Comparison of ENCODE assay signal across 39 mouse cellular contexts in the genomic region with DNA sequence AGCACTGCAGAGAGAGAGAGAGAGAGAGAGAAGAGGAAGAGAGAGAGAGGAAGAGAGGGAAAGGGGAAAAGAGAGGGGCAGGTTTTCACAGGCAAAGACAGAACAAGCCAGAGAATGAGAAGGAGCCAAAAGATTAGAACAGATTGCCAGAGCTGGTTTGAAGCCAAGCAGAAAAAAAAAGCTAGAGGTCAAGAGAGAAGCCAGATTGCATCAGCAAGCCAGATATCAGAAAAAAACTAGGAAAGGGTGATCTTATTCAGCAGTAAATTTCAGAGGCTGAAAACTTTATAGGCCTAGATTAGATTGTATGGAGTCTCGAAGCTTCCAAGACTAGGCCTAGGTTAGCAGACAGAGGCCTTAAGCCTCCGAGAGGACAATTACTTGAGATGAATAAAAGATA. TPM values are rescaled to one million over a fixed set of nuclear protein-coding genes. Genes with fewer than 3 reads are reported as not detected.
"Had no signal": no experiment of that assay in that cellular context is flagged by ENCODE, and none has a peak within 500 bp of the region (broad histone marks: within the 10 kb centered on the region; RNA-seq: fewer than 3 reads in every experiment).

No protein-coding gene starts in this region.

- H3K9ac ChIP-seq: limb, embryonic 12.5 days; limb, embryonic 13.5 days; limb, embryonic 15.5 days; liver, embryonic 12.5 days; liver, embryonic 13.5 days; liver, embryonic 14.5 days; liver, embryonic 15.5 days; liver, postnatal 0 days; lung, embryonic 14.5 days; lung, embryonic 15.5 days; midbrain, embryonic 12.5 days; midbrain, embryonic 13.5 days; midbrain, embryonic 15.5 days; neural tube, embryonic 12.5 days had no signal

- H3K36me3 ChIP-seq: limb, embryonic 10.5 days; limb, embryonic 12.5 days; limb, embryonic 13.5 days; limb, embryonic 15.5 days; liver, embryonic 12.5 days; liver, embryonic 13.5 days; lung, embryonic 15.5 days; midbrain, embryonic 10.5 days; midbrain, embryonic 12.5 days; midbrain, embryonic 13.5 days; midbrain, embryonic 15.5 days; neural tube, embryonic 12.5 days had no signal

- DNase-seq: left cerebral cortex, postnatal 4 days; liver, embryonic 13.5 days; liver, postnatal 0 days; lung, adult 18-20 months; lung, adult 2 months; lung, embryonic 14.5 days; lung, postnatal 10 days; lung, postnatal 14 days; lung, postnatal 36 days; lung, postnatal 4 days; midbrain, embryonic 14.5 days had no signal

- H3K4me3 ChIP-seq: left cerebral cortex, adult 2 months; limb, embryonic 10.5 days; limb, embryonic 12.5 days; limb, embryonic 13.5 days; limb, embryonic 15.5 days; liver, embryonic 12.5 days; liver, embryonic 13.5 days; liver, embryonic 15.5 days; lung, embryonic 15.5 days; megakaryocyte, embryonic 14.5 days; midbrain, embryonic 10.5 days; midbrain, embryonic 12.5 days; midbrain, embryonic 13.5 days; midbrain, embryonic 15.5 days; myocyte; neural tube, embryonic 12.5 days had no signal

- H3K4me1 ChIP-seq: limb, embryonic 12.5 days; limb, embryonic 13.5 days; limb, embryonic 15.5 days; liver, embryonic 12.5 days; liver, embryonic 13.5 days; lung, embryonic 15.5 days; megakaryocyte, embryonic 14.5 days; midbrain, embryonic 10.5 days; midbrain, embryonic 12.5 days; midbrain, embryonic 13.5 days; midbrain, embryonic 15.5 days; neural tube, embryonic 12.5 days had no signal

- H3K27ac ChIP-seq: left cerebral cortex, adult 2 months; limb, embryonic 10.5 days; limb, embryonic 12.5 days; limb, embryonic 13.5 days; limb, embryonic 15.5 days; liver, embryonic 12.5 days; liver, embryonic 13.5 days; liver, embryonic 14.5 days; liver, embryonic 15.5 days; lung, embryonic 15.5 days; macrophage; midbrain, embryonic 10.5 days; midbrain, embryonic 12.5 days; midbrain, embryonic 13.5 days; midbrain, embryonic 15.5 days; neural tube, embryonic 12.5 days had no signal

- H3K27me3 ChIP-seq: limb, embryonic 12.5 days; limb, embryonic 13.5 days; limb, embryonic 15.5 days; liver, embryonic 15.5 days; lung, embryonic 15.5 days; midbrain, embryonic 12.5 days; midbrain, embryonic 13.5 days; midbrain, embryonic 15.5 days; neural tube, embryonic 12.5 days had no signal

RNA-seq across cellular contexts. Expression of gene Cbs, which starts 9.1 kb away (rescaled TPM):
- total RNA-seq: megakaryocyte progenitor cell, adult 5-6 weeks; megakaryocyte, adult 5-6 weeks; monocyte, adult 5-6 weeks had no signal
- polyA plus RNA-seq: macrophage had no signal

RNA-seq across cellular contexts. Expression of gene Cryaa, which starts 49.6 kb away (rescaled TPM):
- total RNA-seq: left cerebral cortex, adult 2 months; left cerebral cortex, postnatal 25 days; left cerebral cortex, postnatal 36 days; megakaryocyte progenitor cell, adult 5-6 weeks; megakaryocyte, adult 5-6 weeks; megakaryocyte-erythroid progenitor cell, adult 5-6 weeks; monocyte, adult 5-6 weeks had no signal
- polyA plus RNA-seq: limb, embryonic 10.5 days; limb, embryonic 11.5 days; limb, embryonic 13.5 days; liver, embryonic 11.5 days; liver, embryonic 12.5 days; liver, embryonic 13.5 days; liver, embryonic 14.5 days; liver, embryonic 15.5 days; liver, embryonic 16.5 days; liver, postnatal 0 days; lung, embryonic 14.5 days; lung, embryonic 15.5 days; macrophage; midbrain, embryonic 10.5 days; midbrain, embryonic 11.5 days; midbrain, embryonic 12.5 days; midbrain, embryonic 13.5 days; midbrain, embryonic 14.5 days; myocyte; neural tube, embryonic 11.5 days; neural tube, embryonic 12.5 days had no signal
